Mouse (Mus musculus) lung, embryonic 14.5 days (tissue): Measurements from ENCODE around the gene Ephb4. TPM values are rescaled to one million over a fixed set of nuclear protein-coding genes. Genes with fewer than 3 reads are reported as not detected.

Experiments used
- ATAC-seq: fragments of 200-750 bp; cut with Nextera tagmentation; 2 replicates; pipeline ENCODE4 v1.8.0; 2017; ENCODE audit warnings: mild to moderate bottlenecking, moderate TSS enrichment, moderate library complexity; ENCODE audit not compliant: insufficient read depth
- DNase-seq: peaks from one replicate; pipeline ENCODE4 v3.0.0-alpha.2; 2015
- H3K27ac ChIP-seq: fragments of 300-500 bp; sonication (generic); 2 replicates; pipeline ENCODE4 v1.5.1; 2014; ENCODE audit warnings: low read depth, mild to moderate bottlenecking, moderate library complexity
- H3K27me3 ChIP-seq: fragments of 300-500 bp; sonication (generic); 2 replicates; pipeline ENCODE4 v1.6.1; 2014; ENCODE audit warnings: low read length, control low read depth; ENCODE audit not compliant: insufficient read depth
- H3K36me3 ChIP-seq: fragments of 300-500 bp; sonication (generic); 2 replicates; pipeline ENCODE4 v1.6.1; 2014; ENCODE audit warnings: control low read depth; ENCODE audit not compliant: insufficient read depth
- H3K4me1 ChIP-seq: fragments of 300-500 bp; sonication (generic); 2 replicates; pipeline ENCODE4 v1.6.1; 2014; ENCODE audit warnings: antibody characterized with exemption, control low read depth; ENCODE audit not compliant: insufficient read depth
- H3K4me2 ChIP-seq: fragments of 300-500 bp; sonication (generic); 2 replicates; pipeline ENCODE4 v1.6.1; 2014; ENCODE audit warnings: mild to moderate bottlenecking
- H3K4me3 ChIP-seq: fragments of 300-500 bp; sonication (generic); 2 replicates; pipeline ENCODE4 v1.5.1; 2014; ENCODE audit warnings: low read depth, low read length
- H3K9ac ChIP-seq: fragments of 300-500 bp; sonication (generic); 2 replicates; pipeline ENCODE4 v1.6.1; 2014
- H3K9me3 ChIP-seq: fragments of 300-500 bp; sonication (generic); 2 replicates; pipeline ENCODE4 v1.6.1; 2016; ENCODE audit warnings: low read depth, low read length, control low read depth
- CTCF ChIP-seq: IDR thresholded peaks from 2 replicates; pipeline ENCODE4 v1.5.1; 2016; ENCODE audit warnings: antibody characterized with exemption, low read depth
- WGBS: fragments of 180-500 bp; shearing (Covaris S2); extraction: QIAGEN DNeasy Blood & Tissue Kit; methylation state at CpG from one replicate; pipeline ENCODE4 v1.1.7; 2014; 5-methylcytosine and 5-hydroxymethylcytosine counted together
- polyA plus RNA-seq: library from polyadenylated mRNA; unstranded; fragments of >200 nt; fragmentation: Nextera tagmentation; extraction: Ambion mirVana; gene quantifications from 2 replicates; pipeline ENCODE4 v1.2.1, GENCODE M21; 2014

Gene Ephb4
- polyA plus RNA-seq, 1 experiment from 2014 or later = 78.0 TPM

- Histone ChIP-seq H3K4me2 (no peak overlapping the region), H3K27ac (no peak overlapping the region), H3K9me3 (no peaks in the 10 kb centered on the region), H3K9ac (no peak overlapping the region), H3K4me3 (no peak overlapping the region), H3K4me1 (no peaks in the 10 kb centered on the region), H3K27me3 (no peaks in the 10 kb centered on the region), H3K36me3 (peaks cover 100% of the 10 kb centered on the region)
- no peak for DNase-seq
- WGBS = 94% methylated on average over 11 of the region's 11 CpGs
- no peak for TF ChIP-seq CTCF
- ATAC-seq = no peak
Observed at GRCm38 (mm10) chr5:137369665-137370064, 19.8 kb downstream of the Ephb4 start.

GRCm38 (mm10) chr5:137373371-137373950 lies 23.6 kb downstream of the Ephb4 start:
- Histone ChIP-seq H3K27ac (no peak overlapping the region; the same call in 1 of the 2 replicates), H3K27me3 (no peaks in the 10 kb centered on the region), H3K9ac (no peak overlapping the region), H3K9me3 (no peaks in the 10 kb centered on the region), H3K36me3 (peaks cover 72% of the 10 kb centered on the region), H3K4me3 (no peak overlapping the region), H3K4me2 (no peak overlapping the region), H3K4me1 (peaks cover 3% of the 10 kb centered on the region; the same call in 1 of the 2 replicates)
- 80% methylated on average over 12 of the region's 12 CpGs for WGBS
- TF ChIP-seq CTCF = no peak
- ATAC-seq (no peak), DNase-seq (no peak)

DNA sequence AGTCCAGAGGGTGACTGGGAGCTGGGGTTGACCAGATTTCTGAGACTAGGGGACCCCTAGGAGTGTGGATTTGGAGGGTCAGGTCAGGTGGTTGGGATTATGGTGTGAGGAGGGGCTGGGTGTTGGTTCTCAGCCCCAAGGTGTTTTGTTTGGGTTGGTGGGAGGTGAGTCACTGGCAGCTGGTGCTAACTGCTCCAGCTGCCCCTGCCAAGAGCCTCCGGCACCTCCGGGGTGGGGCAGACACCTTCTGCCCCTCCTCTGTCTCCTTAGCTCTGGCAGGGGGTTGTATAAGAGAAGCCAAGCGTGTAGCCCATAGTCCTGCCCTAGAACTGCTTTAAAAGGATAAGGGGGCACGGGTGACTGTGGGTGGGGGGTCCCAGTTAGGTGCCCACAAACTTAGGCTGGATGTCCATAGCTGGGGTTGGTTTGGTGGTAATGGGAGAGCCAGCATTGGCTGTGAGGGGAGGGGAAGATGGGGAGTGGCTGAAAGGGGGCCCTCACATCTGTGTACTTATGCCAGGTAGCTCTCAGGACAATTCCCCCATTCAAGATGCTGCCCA lies 24.7 kb downstream of the Ephb4 start:
- Histone ChIP-seq H3K4me3 (no peak overlapping the region), H3K27me3 (no peaks in the 10 kb centered on the region), H3K9ac (no peak overlapping the region), H3K36me3 (peaks cover 61% of the 10 kb centered on the region), H3K9me3 (no peaks in the 10 kb centered on the region), H3K4me1 (peaks cover 3% of the 10 kb centered on the region; the same call in 1 of the 2 replicates), H3K4me2 (peak overlapping the region; percentile 25; the same call in 1 of the 2 replicates), H3K27ac (peak overlapping the region; percentile 74)
- ATAC-seq (peak; percentile 16; the same call in 1 of the 2 replicates), DNase-seq (no peak)
- no peak for TF ChIP-seq CTCF
- 51% methylated on average over 4 of the region's 4 CpGs for WGBS

GRCm38 (mm10) chr5:137375627-137376026 lies 25.7 kb downstream of the Ephb4 start:
- H3K27me3 ChIP-seq = no peaks in the 10 kb centered on the region
- 39% methylated on average over 2 of the region's 2 CpGs for WGBS
- no peaks in the 10 kb centered on the region for H3K9me3 ChIP-seq
- peaks cover 51% of the 10 kb centered on the region for H3K36me3 ChIP-seq
- no peak for TF ChIP-seq CTCF
- peak overlapping the region; percentile 74 for H3K27ac ChIP-seq
- no peak overlapping the region for H3K4me3 ChIP-seq
- H3K4me1 ChIP-seq = peaks cover 3% of the 10 kb centered on the region; the same call in 1 of the 2 replicates
- DNase-seq = peak; percentile 64
- no peak overlapping the region for H3K4me2 ChIP-seq
- peak; percentile 18; the same call in 1 of the 2 replicates for ATAC-seq
- H3K9ac ChIP-seq = no peak overlapping the region

GRCm38 (mm10) chr5:137376198-137376597 lies 26.3 kb downstream of the Ephb4 start:
- Histone ChIP-seq H3K4me2 (no peak overlapping the region), H3K27me3 (no peaks in the 10 kb centered on the region), H3K4me1 (peaks cover 3% of the 10 kb centered on the region; the same call in 1 of the 2 replicates), H3K27ac (no peak overlapping the region), H3K9ac (no peak overlapping the region), H3K9me3 (no peaks in the 10 kb centered on the region), H3K36me3 (peaks cover 45% of the 10 kb centered on the region), H3K4me3 (no peak overlapping the region)
- DNase-seq = peak; percentile 82
- TF ChIP-seq CTCF = peak; percentile 70
- peak; percentile 2; the same call in 1 of the 2 replicates for ATAC-seq
- WGBS = 39% methylated on average over 7 of the region's 7 CpGs

DNA sequence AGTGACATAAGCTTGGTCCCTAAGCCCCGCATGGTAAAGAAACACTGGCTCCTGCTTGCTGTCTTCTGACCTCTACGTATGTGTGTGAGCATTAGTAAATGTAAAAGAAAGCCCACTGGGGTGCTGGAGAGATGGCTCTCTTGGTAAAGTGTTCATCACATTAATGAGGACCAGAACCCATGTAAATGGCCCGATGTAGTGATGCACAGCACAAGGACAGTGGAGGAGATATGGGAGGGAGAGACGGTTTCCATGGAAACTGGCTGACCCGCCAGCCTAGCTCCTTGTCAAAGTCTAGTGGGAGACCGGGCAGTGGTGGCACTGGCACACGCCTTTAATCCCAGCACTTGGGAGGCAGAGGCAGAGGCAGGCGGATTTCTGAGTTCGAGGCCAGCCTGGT lies 26.8 kb downstream of the Ephb4 start:
- DNase-seq = peak; percentile 62
- no peak for TF ChIP-seq CTCF
- Histone ChIP-seq H3K4me2 (no peak overlapping the region; the same call in 1 of the 2 replicates), H3K9ac (no peak overlapping the region), H3K27me3 (no peaks in the 10 kb centered on the region), H3K36me3 (peaks cover 40% of the 10 kb centered on the region), H3K27ac (peak overlapping the region; percentile 24; the same call in 1 of the 2 replicates), H3K4me3 (no peak overlapping the region), H3K9me3 (no peaks in the 10 kb centered on the region), H3K4me1 (peaks cover 3% of the 10 kb centered on the region; the same call in 1 of the 2 replicates)
- 49% methylated on average over 9 of the region's 9 CpGs for WGBS
- ATAC-seq = peak; percentile 20; the same call in 1 of the 2 replicates

GRCm38 (mm10) chr5:137377176-137377575 lies 27.3 kb downstream of the Ephb4 start:
- Histone ChIP-seq H3K27me3 (no peaks in the 10 kb centered on the region), H3K9ac (peak overlapping the region; percentile 34; the same call in 1 of the 2 replicates), H3K4me3 (peak overlapping the region; percentile 12; the same call in 1 of the 2 replicates), H3K36me3 (peaks cover 35% of the 10 kb centered on the region), H3K4me1 (peaks cover 3% of the 10 kb centered on the region; the same call in 1 of the 2 replicates), H3K27ac (0 out of 2 replicates have a peak overlapping the region, but pooled peaks have one; percentile 42), H3K4me2 (peak overlapping the region; percentile 46; the same call in 1 of the 2 replicates), H3K9me3 (no peaks in the 10 kb centered on the region)
- no peak for TF ChIP-seq CTCF
- DNase-seq (peak; percentile 61), ATAC-seq (peak; percentile 18; the same call in 1 of the 2 replicates)
- WGBS = 20% methylated on average over 11 of the region's 11 CpGs
